In the genomic region with DNA sequence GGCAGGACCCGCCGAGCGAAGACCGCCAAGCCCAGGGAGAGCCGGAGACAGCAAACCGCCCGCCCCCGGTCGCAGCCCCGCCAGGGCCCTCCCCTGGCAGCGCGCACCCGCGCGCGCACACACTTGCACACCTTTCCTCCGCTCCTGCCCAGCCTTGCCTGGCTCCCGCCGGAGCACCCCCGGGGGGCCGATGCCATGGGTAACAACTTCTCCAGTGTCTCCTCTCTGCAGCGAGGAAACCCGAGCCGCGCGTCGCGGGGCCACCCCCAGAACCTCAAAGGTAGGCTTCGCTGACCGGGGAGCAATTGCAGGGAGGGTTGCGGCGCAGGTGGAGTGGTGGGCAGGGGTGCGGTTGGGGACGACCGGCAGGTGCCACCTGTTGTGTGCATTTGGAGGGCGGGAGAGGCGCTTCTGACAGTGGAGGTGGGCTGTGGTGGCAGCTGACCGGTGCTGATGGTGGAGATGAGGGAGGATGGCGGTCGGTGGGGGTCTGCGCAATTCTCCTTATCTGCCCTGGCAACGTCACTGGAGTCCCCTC, we compare ENCODE assay signal across 9 mouse cellular contexts. TPM values are rescaled to one million over a fixed set of nuclear protein-coding genes. Genes with fewer than 3 reads are reported as not detected.
DNase-seq lines count a peak whose midpoint lies in the region; ATAC-seq and TF ChIP-seq lines count a peak whose summit lies in the region.
"Had no signal": no experiment of that assay in that cellular context is flagged by ENCODE, and none has a peak within 500 bp of the region (broad histone marks: within the 10 kb centered on the region; RNA-seq: fewer than 3 reads in every experiment).

No protein-coding gene starts in this region.

- no peaks in the 10 kb centered on the region for H3K9me3 ChIP-seq in E14TG2a.4 (ENCODE audit: low read length)
- H3K9me3 ChIP-seq in limb, embryonic 10.5 days (replicated peaks) = no peaks in the 10 kb centered on the region
- H3K9me3 ChIP-seq in neural tube, embryonic 12.5 days = peaks cover 9% of the 10 kb centered on the region; the same call in 1 of the 2 replicates

- peaks cover 17% of the 10 kb centered on the region for H3K27me3 ChIP-seq in E14TG2a.4 (ENCODE audit: insufficient read depth, low read length)
- H3K27me3 ChIP-seq in limb, embryonic 10.5 days (ENCODE audit: low read depth, poor library complexity, severe bottlenecking) = peaks cover 68% of the 10 kb centered on the region
- H3K27me3 ChIP-seq in neural tube, embryonic 12.5 days (replicated peaks) = peaks cover 35% of the 10 kb centered on the region

- peak overlapping the region; percentile 87 for H3K4me3 ChIP-seq in gastrocnemius, adult 2 months
- H3K4me3 ChIP-seq in E14TG2a.4 (replicated peaks; ENCODE audit: low read length) = peak overlapping the region; percentile 93
- H3K4me3 ChIP-seq in limb, embryonic 10.5 days = peak overlapping the region; percentile 80
- H3K4me3 ChIP-seq in neural tube, embryonic 12.5 days = peak overlapping the region; percentile 64

- no peaks in the 10 kb centered on the region for H3K36me3 ChIP-seq in E14TG2a.4 (ENCODE audit: insufficient read depth, low read length)
- no peaks in the 10 kb centered on the region for H3K36me3 ChIP-seq in limb, embryonic 10.5 days
- H3K36me3 ChIP-seq in neural tube, embryonic 12.5 days = no peaks in the 10 kb centered on the region

- TF ChIP-seq CTCF in gastrocnemius, adult 2 months (IDR thresholded peaks at IDR 0.05) = no peak
- no peak for TF ChIP-seq CTCF in E14TG2a.4 (conservative IDR thresholded peaks at IDR 0.05; ENCODE audit: low read length)

- peak overlapping the region; percentile 99 for H3K4me2 ChIP-seq in neural tube, embryonic 12.5 days (replicated peaks)

- peak overlapping the region; percentile 70 for H3K9ac ChIP-seq in neural tube, embryonic 12.5 days

- intact Hi-C loops in gastrocnemius, adult 2 months (cut with DNase I) = no loop called here
- intact Hi-C loops in heart, postnatal 36 days (cut with DNase I) = no loop called here

- H3K4me1 ChIP-seq in E14TG2a.4 (replicated peaks; ENCODE audit: low read depth, low read length) = peaks cover 62% of the 10 kb centered on the region
- H3K4me1 ChIP-seq in limb, embryonic 10.5 days = peaks cover 28% of the 10 kb centered on the region
- H3K4me1 ChIP-seq in neural tube, embryonic 12.5 days = peaks cover 16% of the 10 kb centered on the region

- peak; percentile 41 for DNase-seq in gastrocnemius, adult 2 months
- DNase-seq in gastrocnemius, postnatal 25 days = no peak
- DNase-seq in cerebellum, postnatal 14 days = peak; percentile 69 to 74
- DNase-seq in heart, postnatal 36 days = peak; percentile 5 to 17
- peak; percentile 52 for DNase-seq in limb, embryonic 10.5 days (ENCODE audit: low spot score)
- DNase-seq in adipocyte (ENCODE audit: low spot score) = no peak

- H3K27ac ChIP-seq in gastrocnemius, adult 2 months = 0 out of 2 replicates have a peak overlapping the region, but pooled peaks have one; percentile 51
- peak overlapping the region; percentile 80 for H3K27ac ChIP-seq in limb, embryonic 10.5 days
- H3K27ac ChIP-seq in neural tube, embryonic 12.5 days = no peak overlapping the region

- under 1% methylated on average over 42 of the region's 42 CpGs for WGBS in limb, embryonic 10.5 days
- under 1% methylated on average over 38 of the region's 42 CpGs for WGBS in neural tube, embryonic 12.5 days

- ATAC-seq in neural tube, embryonic 12.5 days (ENCODE audit: low FRiP score, low read depth) = no peak; the same call in 1 of the 2 replicates

RNA-seq across cellular contexts. Expression of gene Neurl1a, which starts 0.7 kb away (rescaled TPM):
- 100 to 1,000 TPM; 124 to 133 TPM for total RNA-seq in gastrocnemius, adult 2 months (2021)
- total RNA-seq in gastrocnemius, postnatal 25 days (2021) = 100 to 1,000 TPM in 1 of 2 experiments, 10 to 100 TPM in 1; 98.2 to 105 TPM
- total RNA-seq in heart, postnatal 36 days (2021) = 1 to 10 TPM in 1 of 2 experiments, under 1 TPM in 1; 0.92 to 1.2 TPM
- polyA plus RNA-seq in limb, embryonic 10.5 days (2016; fragmentation: Nextera tagmentation; extraction: Ambion mirVana) = 5.7 and 7.7 TPM in 2 replicates
- polyA plus RNA-seq in neural tube, embryonic 12.5 days (2016; fragmentation: Nextera tagmentation; extraction: Ambion mirVana) = 6.3 TPM in 2 replicates

RNA-seq across cellular contexts. Expression of gene Calhm3, which starts 21.8 kb away (rescaled TPM):
- total RNA-seq in gastrocnemius, adult 2 months (2021) = not detected
- total RNA-seq in gastrocnemius, postnatal 25 days (2021) = not detected
- total RNA-seq in heart, postnatal 36 days (2021) = not detected
- polyA plus RNA-seq in limb, embryonic 10.5 days (2016; fragmentation: Nextera tagmentation; extraction: Ambion mirVana) = not detected in 2 replicates
- not detected in 2 replicates for polyA plus RNA-seq in neural tube, embryonic 12.5 days (2016; fragmentation: Nextera tagmentation; extraction: Ambion mirVana)
- total RNA-seq: gastrocnemius, postnatal 4 days had no signal

RNA-seq across cellular contexts. Expression of gene Calhm1, which starts 35.3 kb away (rescaled TPM):
- not detected for total RNA-seq in gastrocnemius, adult 2 months (2021)
- not detected for total RNA-seq in gastrocnemius, postnatal 25 days (2021)
- not detected for total RNA-seq in heart, postnatal 36 days (2021)
- not detected in 2 replicates for polyA plus RNA-seq in limb, embryonic 10.5 days (2016; fragmentation: Nextera tagmentation; extraction: Ambion mirVana)
- polyA plus RNA-seq in neural tube, embryonic 12.5 days (2016; fragmentation: Nextera tagmentation; extraction: Ambion mirVana) = not detected in 2 replicates
- total RNA-seq: gastrocnemius, postnatal 4 days had no signal

RNA-seq across cellular contexts. Expression of gene Calhm2, which starts 41.2 kb away (rescaled TPM):
- 1 to 10 TPM; 1.6 to 2.3 TPM for total RNA-seq in gastrocnemius, adult 2 months (2021)
- 1 to 10 TPM; 1.9 to 2.2 TPM for total RNA-seq in gastrocnemius, postnatal 25 days (2021)
- 1 to 10 TPM; 4.0 to 4.6 TPM for total RNA-seq in heart, postnatal 36 days (2021)
- polyA plus RNA-seq in limb, embryonic 10.5 days (2016; fragmentation: Nextera tagmentation; extraction: Ambion mirVana) = 2.8 and 3.7 TPM in 2 replicates
- 1.9 and 2.0 TPM in 2 replicates for polyA plus RNA-seq in neural tube, embryonic 12.5 days (2016; fragmentation: Nextera tagmentation; extraction: Ambion mirVana)

Comparison
In these comparisons a context has a peak if more than half of its experiments do, and no peak if none do; other contexts are left out.
1. DNase-seq: peak in gastrocnemius, adult 2 months (single experiment), cerebellum, postnatal 14 days (2 of 2), heart, postnatal 36 days (2 of 2) and limb, embryonic 10.5 days (single experiment); none in gastrocnemius, postnatal 25 days (single experiment) and adipocyte (single experiment).
2. RNA of gene Neurl1a, which starts 0.7 kb away (total RNA-seq): 124 to 133 TPM in gastrocnemius, adult 2 months and 98.2 to 105 TPM in gastrocnemius, postnatal 25 days; 0.92 to 1.2 TPM in heart, postnatal 36 days; every median in the first group is over 10 times any median in the second.
3. Peak in every context shown above with its lines, with median percentiles within 50 percentile points of each other: H3K4me3 ChIP-seq.